Mouse (Mus musculus) heart, embryonic 13.5 days (tissue): ENCODE data around the gene Rarres1. TPM values are rescaled to one million over a fixed set of nuclear protein-coding genes. Genes with fewer than 3 reads are reported as not detected.
A peak's percentile ranks its signal among the peaks of the same experiment; 100 is the strongest.

Source experiments
- ATAC-seq: fragments of 200-750 bp; cut with Nextera tagmentation; 2 replicates; pipeline ENCODE4 v1.8.0; 2017; ENCODE audit warnings: moderate TSS enrichment; ENCODE audit not compliant: insufficient number of reproducible peaks, low FRiP score, low TSS enrichment; ENCODE audit errors: extremely low read depth
- H3K27ac ChIP-seq: fragments of 300-500 bp; sonication (generic); replicated peaks from 2 replicates; pipeline ENCODE4 v1.5.1; 2015; ENCODE audit warnings: moderate library complexity, mild to moderate bottlenecking, inconsistent platforms
- H3K27me3 ChIP-seq: fragments of 300-500 bp; sonication (generic); replicated peaks from 2 replicates; pipeline ENCODE4 v1.6.1; 2015; ENCODE audit warnings: mild to moderate bottlenecking, inconsistent platforms
- H3K36me3 ChIP-seq: fragments of 300-500 bp; sonication (generic); 2 replicates; pipeline ENCODE4 v1.6.1; 2015; ENCODE audit warnings: mild to moderate bottlenecking, inconsistent platforms
- H3K4me1 ChIP-seq: fragments of 300-500 bp; sonication (generic); 2 replicates; pipeline ENCODE4 v1.6.1; 2015; ENCODE audit warnings: inconsistent platforms
- H3K4me2 ChIP-seq: fragments of 300-500 bp; sonication (generic); 2 replicates; pipeline ENCODE4 v1.6.1; 2015; ENCODE audit warnings: inconsistent platforms, mild to moderate bottlenecking, moderate library complexity
- H3K4me3 ChIP-seq: fragments of 300-500 bp; sonication (generic); 2 replicates; pipeline ENCODE4 v1.5.1; 2015; ENCODE audit warnings: moderate library complexity, mild to moderate bottlenecking, inconsistent platforms
- H3K9ac ChIP-seq: fragments of 300-500 bp; sonication (generic); 2 replicates; pipeline ENCODE4 v1.6.1; 2015; ENCODE audit warnings: inconsistent platforms, mild to moderate bottlenecking, moderate library complexity
- H3K9me3 ChIP-seq: fragments of 300-500 bp; sonication (generic); 2 replicates; pipeline ENCODE4 v1.6.1; 2016; ENCODE audit warnings: inconsistent platforms
- WGBS: fragments of 180-500 bp; shearing (Covaris S2); methylation state at CpG from one replicate; pipeline ENCODE4 v1.1.7; 2015; ENCODE audit warnings: mixed read lengths; 5-methylcytosine and 5-hydroxymethylcytosine counted together
- polyA plus RNA-seq: library from polyadenylated mRNA; unstranded; fragments of >200 nt; fragmentation: Nextera tagmentation; extraction: Ambion mirVana; gene quantifications from 2 replicates; pipeline ENCODE4 v1.2.1, GENCODE M21; 2015

Gene Rarres1
- polyA plus RNA-seq, 1 experiment from 2014 or later, result 1.1 TPM

DNA sequence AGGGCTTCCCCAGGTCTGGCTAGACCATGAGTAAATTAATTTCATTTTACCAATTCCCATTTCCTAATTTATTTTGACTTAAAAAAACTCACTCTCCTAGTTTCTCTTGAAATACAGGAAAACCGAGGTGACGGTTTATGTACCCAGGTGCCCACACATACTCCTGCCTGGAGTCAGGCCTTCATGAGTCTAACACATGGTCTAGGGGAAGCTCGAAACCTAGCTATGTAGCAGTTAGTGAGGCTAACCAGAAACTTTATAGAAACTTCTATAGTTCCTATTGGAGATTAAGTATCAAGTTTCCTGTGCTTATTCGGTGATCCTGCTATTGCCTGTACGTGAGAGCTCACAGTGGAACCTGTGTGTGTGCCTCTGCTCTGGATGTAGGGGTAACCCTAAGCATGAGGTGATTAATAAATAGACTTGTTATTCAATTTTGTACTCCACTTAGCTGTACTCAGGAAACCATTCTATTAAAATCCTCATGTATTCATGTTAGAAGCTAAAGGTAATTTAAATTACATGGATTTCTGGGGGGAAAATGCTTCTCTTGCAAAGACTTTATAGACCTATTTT is 5.3 kb upstream of the Rarres1 start:
- Histone ChIP-seq H3K4me2 (no peak overlapping the region), H3K36me3 (no peaks in the 10 kb centered on the region), H3K9ac (no peak overlapping the region), H3K4me3 (no peak overlapping the region), H3K4me1 (peaks cover 8% of the 10 kb centered on the region), H3K9me3 (no peaks in the 10 kb centered on the region), H3K27me3 (peaks cover 27% of the 10 kb centered on the region), H3K27ac (no peak overlapping the region)
- 85% methylated on average over 5 of the region's 5 CpGs for WGBS
- ATAC-seq, result no peak

DNA sequence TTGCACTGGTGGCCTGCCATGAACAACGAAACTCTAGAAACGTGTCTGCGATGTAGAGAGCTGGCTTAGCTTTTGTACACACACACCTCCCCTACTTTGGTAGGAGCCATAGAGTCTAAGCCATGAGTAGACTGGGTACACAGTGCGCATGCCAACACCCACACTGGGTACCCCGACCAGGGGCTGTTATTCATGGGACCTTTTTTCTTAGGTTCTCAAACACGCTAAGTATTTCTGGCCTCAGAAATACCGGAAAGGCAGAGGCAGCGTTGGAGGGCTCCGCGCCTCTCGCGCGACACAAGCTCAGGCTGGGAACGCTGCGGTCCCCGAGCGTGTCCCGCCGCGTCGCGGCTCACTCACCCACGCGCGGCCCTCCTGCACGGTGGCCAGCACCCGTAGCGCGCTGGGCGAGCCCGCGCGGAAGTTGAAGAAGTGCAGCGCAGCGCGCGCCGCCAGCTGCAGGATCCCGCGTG is 486 bp downstream of the Rarres1 start:
- no peaks in the 10 kb centered on the region for H3K9me3 ChIP-seq
- no peak for ATAC-seq
- no peak overlapping the region for H3K27ac ChIP-seq
- 4% methylated on average over 40 of the region's 40 CpGs for WGBS
- H3K4me1 ChIP-seq, result peaks cover 6% of the 10 kb centered on the region; the same call in 1 of the 2 replicates
- H3K36me3 ChIP-seq, result no peaks in the 10 kb centered on the region
- peak overlapping the region; percentile 100 for H3K4me2 ChIP-seq
- peak overlapping the region; percentile 70 for H3K4me3 ChIP-seq
- H3K9ac ChIP-seq, result peak overlapping the region; percentile 81
- peaks cover 49% of the 10 kb centered on the region for H3K27me3 ChIP-seq

DNA sequence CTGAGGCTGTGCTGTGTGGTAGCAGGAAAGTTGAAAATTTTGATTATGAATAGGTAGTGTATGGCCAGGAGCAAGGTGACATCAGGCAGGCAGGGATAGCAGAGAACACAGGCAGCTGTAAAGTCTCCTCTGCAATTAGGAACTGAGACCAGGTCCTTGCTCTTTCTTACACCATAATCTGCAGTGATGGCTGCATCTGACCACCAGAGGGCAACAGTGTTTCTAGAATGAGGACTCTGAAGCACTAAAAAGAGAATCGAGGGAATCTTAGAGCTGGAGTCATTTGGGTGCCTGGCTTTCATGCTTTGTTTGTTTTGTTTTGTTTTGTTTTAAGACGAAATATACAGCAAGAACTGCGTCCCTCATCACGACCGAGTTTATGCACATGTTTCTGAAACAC is 2.5 kb downstream of the Rarres1 start:
- H3K9me3 ChIP-seq, result no peaks in the 10 kb centered on the region
- no peak overlapping the region for H3K27ac ChIP-seq
- H3K4me2 ChIP-seq, result no peak overlapping the region
- no peak overlapping the region for H3K9ac ChIP-seq
- no peak overlapping the region for H3K4me3 ChIP-seq
- H3K36me3 ChIP-seq, result no peaks in the 10 kb centered on the region
- no peak for ATAC-seq
- WGBS, result 3% methylated on average over 5 of the region's 5 CpGs
- peaks cover 6% of the 10 kb centered on the region; the same call in 1 of the 2 replicates for H3K4me1 ChIP-seq
- peaks cover 36% of the 10 kb centered on the region for H3K27me3 ChIP-seq

DNA sequence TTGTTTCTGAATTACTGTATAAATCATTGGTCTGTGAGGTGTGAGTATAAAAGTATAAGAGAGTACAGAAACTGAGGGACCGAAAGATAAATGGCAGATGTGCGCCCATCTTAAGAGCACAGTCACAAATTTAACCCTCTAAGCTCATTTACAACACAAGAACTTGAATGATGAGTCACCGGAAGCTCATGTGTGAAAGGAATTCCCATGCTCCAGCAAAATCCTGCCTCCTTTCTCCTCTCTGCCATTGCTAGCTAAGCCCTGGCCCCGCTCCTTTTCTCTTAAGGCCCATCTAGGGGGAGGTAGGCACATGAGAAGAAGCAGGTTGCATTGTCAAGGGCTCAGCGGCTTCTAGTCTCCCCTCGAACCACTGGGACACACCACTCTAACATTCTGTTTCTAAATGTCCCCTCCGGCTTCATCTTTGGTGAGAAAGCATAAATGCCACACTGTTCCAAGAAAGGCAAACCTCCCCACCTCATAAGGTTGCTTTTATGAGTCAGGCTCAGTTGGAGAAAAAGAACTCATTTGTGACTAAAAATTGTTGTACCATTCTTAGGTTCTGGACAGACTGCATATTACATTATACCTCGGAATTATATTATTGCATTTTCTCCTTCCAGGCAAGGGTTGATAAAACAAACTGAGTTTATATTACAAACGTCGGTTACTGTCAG is 7.0 kb downstream of the Rarres1 start:
- H3K27me3 ChIP-seq, result no peaks in the 10 kb centered on the region; the same call in 1 of the 2 replicates
- no peaks in the 10 kb centered on the region for H3K4me1 ChIP-seq
- no peak overlapping the region for H3K4me2 ChIP-seq
- no peak overlapping the region for H3K9ac ChIP-seq
- H3K9me3 ChIP-seq, result no peaks in the 10 kb centered on the region
- no peaks in the 10 kb centered on the region for H3K36me3 ChIP-seq
- H3K4me3 ChIP-seq, result no peak overlapping the region
- WGBS, result 78% methylated on average over 10 of the region's 10 CpGs
- H3K27ac ChIP-seq, result no peak overlapping the region
- no peak for ATAC-seq

DNA sequence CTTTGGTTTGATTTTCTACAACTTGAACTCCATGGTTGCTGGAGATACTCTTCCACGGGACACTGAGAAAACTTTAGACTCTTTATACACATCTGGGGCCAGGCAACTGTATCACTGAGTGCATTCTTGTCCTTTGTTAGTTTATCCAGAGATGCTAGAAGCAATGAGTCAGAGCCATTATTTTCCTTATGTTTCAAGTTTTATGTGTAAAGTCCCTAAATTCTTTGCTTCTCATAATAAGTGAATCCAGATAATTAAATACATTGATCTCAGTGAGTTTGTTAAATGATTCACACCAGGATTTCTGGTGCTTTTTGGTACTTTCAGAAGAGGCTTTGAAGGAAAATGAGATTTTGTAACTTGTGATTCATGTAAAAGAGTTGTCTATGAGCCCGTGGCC is 10.0 kb downstream of the Rarres1 start:
- Histone ChIP-seq H3K4me1 (no peaks in the 10 kb centered on the region), H3K27me3 (no peaks in the 10 kb centered on the region), H3K4me3 (no peak overlapping the region), H3K9ac (no peak overlapping the region), H3K27ac (no peak overlapping the region), H3K4me2 (no peak overlapping the region), H3K9me3 (no peaks in the 10 kb centered on the region), H3K36me3 (no peaks in the 10 kb centered on the region)
- ATAC-seq, result no peak
- WGBS, result 75% methylated on average over 2 of the region's 2 CpGs

DNA sequence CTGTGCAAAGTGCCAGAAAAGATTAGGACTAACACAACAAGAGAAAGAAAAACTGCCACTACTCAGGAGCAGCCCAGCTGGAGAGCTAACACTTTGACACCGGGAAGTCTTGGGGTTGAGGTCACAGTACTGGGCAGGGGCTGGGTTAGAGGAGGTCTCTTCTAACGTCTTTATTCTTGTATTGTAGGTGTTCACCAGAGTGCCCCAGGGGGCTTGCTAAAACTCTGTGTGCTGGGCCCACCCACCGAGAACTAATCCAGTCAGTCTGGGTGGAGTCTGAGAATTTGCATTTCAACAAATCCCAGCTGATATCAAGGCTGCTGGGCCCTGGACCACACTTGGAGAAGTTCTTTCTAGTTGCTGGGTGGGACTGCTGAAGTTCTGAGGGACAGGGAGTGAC is 11.4 kb downstream of the Rarres1 start:
- Histone ChIP-seq H3K4me2 (no peak overlapping the region), H3K4me3 (no peak overlapping the region), H3K4me1 (no peaks in the 10 kb centered on the region), H3K9me3 (peaks cover 4% of the 10 kb centered on the region; the same call in 1 of the 2 replicates), H3K27me3 (no peaks in the 10 kb centered on the region), H3K36me3 (no peaks in the 10 kb centered on the region), H3K27ac (no peak overlapping the region), H3K9ac (no peak overlapping the region)
- no peak for ATAC-seq
- 9% methylated on average over 3 of the region's 3 CpGs for WGBS

DNA sequence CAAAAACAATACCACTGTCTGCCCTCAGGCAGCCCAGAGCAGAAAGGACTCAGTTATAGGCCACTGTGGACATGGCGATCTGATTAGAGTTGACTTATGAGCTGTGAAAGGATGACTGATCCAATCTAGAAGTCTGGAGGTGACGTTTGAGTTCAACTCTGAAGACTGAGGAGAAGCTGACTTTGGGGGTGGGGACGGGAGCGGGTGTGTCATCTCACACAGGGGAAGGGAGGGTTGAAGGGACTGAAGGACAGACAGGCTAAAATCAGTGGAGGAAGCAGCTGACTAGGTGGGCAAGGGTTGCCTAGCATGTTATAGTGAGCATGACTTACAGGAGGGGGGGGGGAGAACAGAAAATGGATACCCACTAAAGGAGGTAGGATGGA is 15.9 kb downstream of the Rarres1 start:
- 84% methylated on average over 4 of the region's 4 CpGs for WGBS
- Histone ChIP-seq H3K9ac (no peak overlapping the region), H3K27ac (no peak overlapping the region), H3K27me3 (no peaks in the 10 kb centered on the region), H3K9me3 (peaks cover 8% of the 10 kb centered on the region; the same call in 1 of the 2 replicates), H3K4me2 (no peak overlapping the region), H3K4me1 (no peaks in the 10 kb centered on the region), H3K4me3 (no peak overlapping the region), H3K36me3 (no peaks in the 10 kb centered on the region)
- ATAC-seq, result no peak

DNA sequence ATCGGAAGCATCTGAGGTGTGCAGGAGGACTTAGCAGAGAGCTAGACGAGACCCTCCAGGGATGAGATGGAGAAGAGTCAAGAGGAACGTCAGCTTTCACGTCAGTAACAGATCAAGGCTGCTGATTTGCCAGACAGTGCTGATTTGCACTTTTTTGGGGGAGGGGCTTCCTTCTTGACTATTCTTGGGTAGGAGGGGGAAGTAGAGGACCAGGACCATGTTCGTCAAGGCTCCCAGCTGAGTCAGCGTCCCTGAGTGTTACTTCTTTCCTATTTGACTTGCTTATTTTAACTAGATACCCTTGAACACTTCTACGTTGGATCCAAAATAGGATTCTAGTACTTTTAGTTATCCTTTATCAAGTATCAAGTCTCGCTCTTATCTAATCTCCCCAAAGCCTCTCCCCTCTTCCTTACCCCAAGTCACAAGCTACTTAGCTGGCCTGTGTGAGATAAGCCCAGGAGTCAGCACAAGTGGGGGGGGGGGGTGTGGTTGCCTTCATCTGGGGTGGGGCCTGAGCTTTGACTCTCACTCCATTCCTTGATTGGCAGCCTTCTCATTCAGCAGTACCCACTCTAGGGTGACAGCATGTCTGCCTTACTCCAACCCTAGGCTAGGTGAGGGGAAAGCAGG is 16.4 kb downstream of the Rarres1 start:
- H3K36me3 ChIP-seq, result no peaks in the 10 kb centered on the region
- H3K4me3 ChIP-seq, result no peak overlapping the region
- 78% methylated on average over 8 of the region's 8 CpGs for WGBS
- H3K9ac ChIP-seq, result no peak overlapping the region
- H3K4me1 ChIP-seq, result no peaks in the 10 kb centered on the region
- no peak for ATAC-seq
- H3K27ac ChIP-seq, result no peak overlapping the region
- H3K27me3 ChIP-seq, result no peaks in the 10 kb centered on the region
- no peak overlapping the region for H3K4me2 ChIP-seq
- H3K9me3 ChIP-seq, result peaks cover 8% of the 10 kb centered on the region; the same call in 1 of the 2 replicates

DNA sequence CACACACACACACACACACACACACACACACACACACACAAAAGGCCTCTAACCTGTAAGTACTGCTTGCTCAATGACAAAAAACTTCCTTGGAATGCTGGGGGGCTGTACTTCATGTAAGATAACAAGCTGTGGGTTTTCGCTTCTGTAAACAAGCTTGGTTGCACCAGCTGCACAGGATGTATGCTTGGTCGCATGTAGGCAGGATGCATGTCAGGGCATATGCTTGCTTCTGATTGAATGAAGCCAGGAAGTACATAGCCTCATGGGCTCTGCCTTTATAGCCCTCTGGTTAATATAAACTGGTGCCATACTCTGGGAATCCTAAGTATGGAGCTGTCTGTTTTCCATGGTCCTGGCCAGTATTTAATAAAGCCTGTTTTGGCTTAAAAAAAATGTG is 17.3 kb downstream of the Rarres1 start:
- H3K36me3 ChIP-seq, result no peaks in the 10 kb centered on the region
- no peak overlapping the region for H3K27ac ChIP-seq
- no peak overlapping the region for H3K9ac ChIP-seq
- ATAC-seq, result no peak
- H3K27me3 ChIP-seq, result no peaks in the 10 kb centered on the region
- peaks cover 8% of the 10 kb centered on the region; the same call in 1 of the 2 replicates for H3K9me3 ChIP-seq
- H3K4me2 ChIP-seq, result no peak overlapping the region
- WGBS, result 68% methylated on average over 2 of the region's 2 CpGs
- H3K4me3 ChIP-seq, result no peak overlapping the region
- no peaks in the 10 kb centered on the region for H3K4me1 ChIP-seq

DNA sequence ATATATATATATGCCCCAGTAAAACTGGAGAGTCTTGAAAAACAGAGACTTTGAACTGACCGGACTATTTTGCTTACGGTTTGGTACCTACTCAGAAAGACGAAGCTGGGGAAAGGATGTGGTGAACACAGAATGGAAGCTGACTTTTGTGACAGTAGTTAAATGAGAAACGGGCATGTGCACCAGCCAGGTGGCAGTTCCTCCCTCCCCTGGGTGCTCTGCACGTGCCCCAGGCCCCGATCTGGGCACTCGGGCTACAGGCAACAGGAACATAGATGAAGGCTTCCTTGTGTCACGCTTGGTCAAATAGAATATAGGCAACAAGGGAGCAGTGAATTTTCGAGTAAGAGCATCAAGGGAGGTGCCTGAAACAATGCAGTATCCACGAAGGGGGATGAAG is 19.0 kb downstream of the Rarres1 start:
- ATAC-seq, result no peak
- no peaks in the 10 kb centered on the region for H3K27me3 ChIP-seq
- no peak overlapping the region for H3K4me2 ChIP-seq
- no peak overlapping the region for H3K9ac ChIP-seq
- H3K4me3 ChIP-seq, result no peak overlapping the region
- peaks cover 8% of the 10 kb centered on the region; the same call in 1 of the 2 replicates for H3K9me3 ChIP-seq
- H3K36me3 ChIP-seq, result no peaks in the 10 kb centered on the region
- H3K27ac ChIP-seq, result no peak overlapping the region
- 81% methylated on average over 10 of the region's 10 CpGs for WGBS
- H3K4me1 ChIP-seq, result no peaks in the 10 kb centered on the region

DNA sequence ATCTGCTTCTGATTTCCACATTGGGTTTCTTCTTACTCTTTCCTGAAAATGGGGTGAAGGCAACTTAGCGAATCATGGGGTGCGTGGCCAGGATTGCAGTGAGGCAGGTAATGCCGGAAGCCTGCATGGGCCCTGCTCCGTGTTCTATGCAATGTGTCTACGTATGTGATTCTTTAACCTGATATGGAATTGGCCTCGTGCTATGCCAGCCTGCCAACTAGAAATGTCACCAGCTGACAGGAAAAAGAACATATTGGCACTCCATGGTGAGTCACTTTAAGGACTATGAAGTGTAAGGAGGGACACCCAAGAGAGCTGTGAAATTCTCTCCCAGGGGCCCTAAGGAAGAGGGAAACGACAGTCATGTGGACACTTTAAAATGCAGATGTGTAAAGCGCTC is 22.2 kb downstream of the Rarres1 start:
- no peak for ATAC-seq
- Histone ChIP-seq H3K4me3 (no peak overlapping the region), H3K4me2 (no peak overlapping the region), H3K4me1 (peaks cover 5% of the 10 kb centered on the region), H3K27me3 (no peaks in the 10 kb centered on the region), H3K27ac (no peak overlapping the region), H3K9ac (no peak overlapping the region), H3K36me3 (no peaks in the 10 kb centered on the region), H3K9me3 (no peaks in the 10 kb centered on the region)
- WGBS, result 76% methylated on average over 8 of the region's 8 CpGs
